Mouse (Mus musculus) kidney, adult 2 months (tissue): Measurements from ENCODE around the gene Reps1.

Source experiments
- CTCF ChIP-seq: fragments of 200-500 bp; conservative IDR thresholded peaks from 2 replicates; pipeline ENCODE4 v1.5.1; 2011; ENCODE audit warnings: low read depth, mild to moderate bottlenecking, control low read depth, low read length, moderate library complexity, mixed read lengths; ENCODE audit not compliant: insufficient read depth, insufficient read length
- POLR2A ChIP-seq: fragments of 200-500 bp; IDR thresholded peaks from one replicate; pipeline ENCODE4 v1.6.1; 2011; ENCODE audit warnings: low read depth, low read length, control low read depth

GRCm38 (mm10) chr10:18072871-18073270 lies 17.2 kb downstream of the Reps1 start:
- no peak for TF ChIP-seq CTCF
- TF ChIP-seq POLR2A, result no peak
